Mouse (Mus musculus) small intestine, adult 2 months (tissue): ENCODE results near the gene Acvr1b.

Experiments
- CTCF ChIP-seq: fragments of 200-500 bp; IDR thresholded peaks from 2 replicates; pipeline ENCODE4 v1.5.1; 2012; ENCODE audit warnings: low read depth, mild to moderate bottlenecking, control low read depth, inconsistent platforms, low read length, moderate library complexity, mixed read lengths; ENCODE audit not compliant: insufficient replicate concordance, insufficient read length; ENCODE audit errors: extremely low read depth
- POLR2A ChIP-seq: fragments of 200-500 bp; IDR thresholded peaks from 2 replicates; pipeline ENCODE4 v1.6.1; 2012; ENCODE audit warnings: low read depth, mild to moderate bottlenecking, control low read depth, inconsistent platforms, low read length, moderate library complexity

- TF ChIP-seq CTCF (no peak), POLR2A (no peak)
Measured at GRCm38 (mm10) chr15:101144176-101144575, 29.7 kb upstream of the Acvr1b start.
